18 mouse cellular contexts compared by ENCODE assay signal in genomic region chr5:115961809-115962208, GRCm38 (mm10).
DNase-seq lines count a peak whose midpoint lies in the region.
"Had no signal": no experiment of that assay in that cellular context is flagged by ENCODE, and none has a peak within 500 bp of the region (broad histone marks: within the 10 kb centered on the region; RNA-seq: fewer than 3 reads in every experiment).

No protein-coding gene starts in this region.

- DNase-seq in left cerebral cortex, postnatal 14 days (ENCODE audit: low spot score in 2 of 2): peak; percentile 53 to 70
- DNase-seq in left cerebral cortex, adult 8-10 months (ENCODE audit: low spot score in 2 of 2): no peak
- peak; percentile 26 for DNase-seq in right cerebral cortex, postnatal 25 days
- DNase-seq in right cerebral cortex, postnatal 4 days: no peak
- peak; percentile 63 for DNase-seq in brain, adult 2 months (ENCODE audit: low read depth, low spot score)
- DNase-seq in T-cell, adult 2 months (ENCODE audit: low spot score): no peak
- DNase-seq: adrenal gland, adult 2 months; adrenal gland, postnatal 14 days; cerebellum, adult 11-12 months; cerebellum, adult 8-10 months; cerebellum, postnatal 10 days; cerebellum, postnatal 36 days; forebrain, postnatal 0 days; gastrocnemius, postnatal 10 days; gastrocnemius, postnatal 36 days; heart, adult 2 months; heart, postnatal 14 days; heart, postnatal 4 days had no signal

- intact Hi-C loops in left cerebral cortex, postnatal 14 days (cut with DNase I): no loop called here

Comparison
In these comparisons a context has a peak if more than half of its experiments do, and no peak if none do; other contexts are left out.
1. DNase-seq: peak in left cerebral cortex, postnatal 14 days (2 of 2), right cerebral cortex, postnatal 25 days (single experiment) and brain, adult 2 months (single experiment); none in left cerebral cortex, adult 8-10 months (0 of 2), right cerebral cortex, postnatal 4 days (single experiment) and T-cell, adult 2 months (single experiment).